Mouse (Mus musculus): ENCODE data around the gene Rtn4r. TPM values are rescaled to one million over a fixed set of nuclear protein-coding genes. Genes with fewer than 3 reads are reported as not detected.

Gene Rtn4r
- polyA plus RNA-seq, 1 experiment from 2014 or later = 4.7 TPM

Other genes starting within 250 kb of the Rtn4r start
- 0.18 and 0.27 TPM in 2 replicates for gene Gm20518, start 236.0 kb upstream of the Rtn4r start, polyA plus RNA-seq (2015; fragmentation: Nextera tagmentation; extraction: Ambion mirVana)
- 0.08 TPM in 1 of 2 replicates, not detected in the other for gene Tssk1, start 233.4 kb upstream of the Rtn4r start, polyA plus RNA-seq (2015; fragmentation: Nextera tagmentation; extraction: Ambion mirVana)
- 68.2 and 70.7 TPM in 2 replicates for gene Dgcr2, start 229.1 kb upstream of the Rtn4r start, polyA plus RNA-seq (2015; fragmentation: Nextera tagmentation; extraction: Ambion mirVana)
- not detected in 2 replicates for gene Tssk2, start 229.0 kb upstream of the Rtn4r start, polyA plus RNA-seq (2015; fragmentation: Nextera tagmentation; extraction: Ambion mirVana)
- gene Ess2, start 216.3 kb upstream of the Rtn4r start, polyA plus RNA-seq (2015; fragmentation: Nextera tagmentation; extraction: Ambion mirVana) = 29.7 and 29.8 TPM in 2 replicates
- 0.14 TPM in 1 of 2 replicates, not detected in the other for gene Gsc2, start 212.6 kb upstream of the Rtn4r start, polyA plus RNA-seq (2015; fragmentation: Nextera tagmentation; extraction: Ambion mirVana)
- gene Slc25a1, start 199.4 kb upstream of the Rtn4r start, polyA plus RNA-seq (2015; fragmentation: Nextera tagmentation; extraction: Ambion mirVana) = 201 and 221 TPM in 2 replicates
- gene Vpreb2, start 147.2 kb upstream of the Rtn4r start, polyA plus RNA-seq (2015; fragmentation: Nextera tagmentation; extraction: Ambion mirVana) = 0.37 TPM in 1 of 2 replicates, not detected in the other
- 71.2 and 75.7 TPM in 2 replicates for gene Dgcr6, start 74.8 kb upstream of the Rtn4r start, polyA plus RNA-seq (2015; fragmentation: Nextera tagmentation; extraction: Ambion mirVana)
- gene Prodh, start 37.4 kb upstream of the Rtn4r start, polyA plus RNA-seq (2015; fragmentation: Nextera tagmentation; extraction: Ambion mirVana) = 15.0 and 19.9 TPM in 2 replicates
- gene Ccdc188, start 90.2 kb downstream of the Rtn4r start, polyA plus RNA-seq (2015; fragmentation: Nextera tagmentation; extraction: Ambion mirVana) = not detected in 2 replicates
- 11.5 and 11.6 TPM in 2 replicates for gene Zdhhc8, start 107.5 kb downstream of the Rtn4r start, polyA plus RNA-seq (2015; fragmentation: Nextera tagmentation; extraction: Ambion mirVana)
- 102 and 107 TPM in 2 replicates for gene Trmt2a, start 121.0 kb downstream of the Rtn4r start, polyA plus RNA-seq (2015; fragmentation: Nextera tagmentation; extraction: Ambion mirVana)
- 535 and 668 TPM in 2 replicates for gene Ranbp1, start 121.1 kb downstream of the Rtn4r start, polyA plus RNA-seq (2015; fragmentation: Nextera tagmentation; extraction: Ambion mirVana)
- 3.3 TPM in 1 of 2 replicates, not detected in the other for gene Gm49776, start 130.7 kb downstream of the Rtn4r start, polyA plus RNA-seq (2015; fragmentation: Nextera tagmentation; extraction: Ambion mirVana)
- gene Dgcr8, start 161.6 kb downstream of the Rtn4r start, polyA plus RNA-seq (2015; fragmentation: Nextera tagmentation; extraction: Ambion mirVana) = 21.4 and 24.8 TPM in 2 replicates
- gene Tango2, start 220.5 kb downstream of the Rtn4r start, polyA plus RNA-seq (2015; fragmentation: Nextera tagmentation; extraction: Ambion mirVana) = 43.0 and 49.4 TPM in 2 replicates
- 21.7 and 22.1 TPM in 2 replicates for gene Arvcf, start 220.5 kb downstream of the Rtn4r start, polyA plus RNA-seq (2015; fragmentation: Nextera tagmentation; extraction: Ambion mirVana)